Mouse (Mus musculus) spleen, postnatal 4 days (tissue): ENCODE data around the gene Pdzd2.

Experiments used
- DNase-seq, 2 experiments: peaks; one replicate each; pipeline ENCODE4 v3.0.0; 2022; ENCODE audit warnings: low spot score in 2 of 2

Pdzd2 gene

DNA sequence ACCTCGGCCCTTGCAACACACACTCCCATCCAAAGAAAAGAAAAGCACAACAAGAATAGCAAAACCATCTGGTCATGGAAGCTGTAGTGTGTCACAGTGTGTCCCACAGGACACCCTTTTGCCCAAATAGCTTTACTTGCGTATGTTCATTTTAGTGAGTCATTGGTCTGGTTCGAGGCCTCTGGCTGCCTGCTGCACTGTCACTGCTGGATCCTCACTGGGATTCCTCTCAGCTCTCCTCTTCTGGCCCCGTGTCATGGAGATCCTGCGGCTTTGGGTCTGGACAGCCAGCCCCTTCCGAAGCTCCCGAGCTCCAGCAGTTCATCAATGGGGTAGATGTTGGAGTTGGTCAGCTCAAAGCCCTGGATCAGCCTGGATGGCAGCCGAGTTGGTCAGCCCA is 421.3 kb downstream of the Pdzd2 start:
- no peak for DNase-seq

DNA sequence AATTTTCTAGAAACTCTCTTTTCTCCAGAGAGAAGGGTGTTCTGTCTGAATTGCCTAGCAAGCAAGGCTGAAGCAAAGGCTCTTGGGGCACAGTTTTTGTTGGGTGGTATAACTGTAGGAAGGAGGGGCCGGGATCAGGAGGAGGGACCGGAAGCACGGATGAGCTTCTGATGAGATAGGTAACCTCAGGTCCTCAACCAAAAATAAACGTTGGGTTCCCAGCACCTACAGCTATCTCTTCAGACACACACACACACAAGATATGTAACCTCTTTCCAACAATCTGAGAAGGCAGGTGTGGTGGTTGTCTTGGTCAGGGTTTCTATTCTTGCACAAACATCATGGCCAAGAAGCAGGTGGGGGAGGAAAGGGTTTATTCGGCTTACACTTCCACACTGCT is 422.4 kb downstream of the Pdzd2 start:
- no peak for DNase-seq

DNA sequence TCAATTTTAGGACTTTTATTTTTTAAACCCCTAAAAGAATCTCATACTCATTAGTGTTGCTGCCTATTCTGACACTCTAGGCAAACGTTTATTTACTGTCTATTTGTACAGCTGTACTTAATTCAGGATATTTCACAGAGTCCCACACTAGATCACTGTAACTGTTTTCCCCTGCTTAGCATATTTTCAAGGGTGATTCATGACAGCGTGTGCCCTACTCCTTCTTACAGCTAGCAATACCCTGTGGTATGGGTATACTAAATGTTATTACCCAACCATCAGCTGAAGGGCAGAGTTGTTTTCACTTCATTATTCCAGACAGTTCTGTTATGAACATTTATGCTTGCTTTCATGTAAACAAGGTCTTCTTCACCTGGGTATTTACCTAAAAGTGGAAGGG is 423.7 kb downstream of the Pdzd2 start:
- DNase-seq: no peak

DNA sequence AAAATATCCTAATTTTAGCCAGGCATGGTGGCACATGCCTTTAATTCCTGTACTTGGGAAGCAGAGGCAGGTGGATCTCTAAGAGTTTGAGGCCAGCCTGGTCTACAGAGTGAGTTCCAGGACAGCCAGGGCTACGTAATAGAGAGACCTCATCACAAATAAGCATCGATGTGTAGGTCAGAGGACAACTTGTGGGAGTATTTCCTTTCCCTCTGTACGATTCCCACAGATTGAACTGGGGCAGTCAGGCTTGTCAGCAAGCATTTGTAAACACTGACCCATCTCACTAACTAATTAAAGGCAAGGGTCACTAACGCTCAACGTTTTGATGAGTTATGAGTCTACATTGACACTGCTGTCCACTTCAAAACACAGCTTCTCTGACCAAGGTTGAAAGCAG is 425.1 kb downstream of the Pdzd2 start:
- no peak for DNase-seq

DNA sequence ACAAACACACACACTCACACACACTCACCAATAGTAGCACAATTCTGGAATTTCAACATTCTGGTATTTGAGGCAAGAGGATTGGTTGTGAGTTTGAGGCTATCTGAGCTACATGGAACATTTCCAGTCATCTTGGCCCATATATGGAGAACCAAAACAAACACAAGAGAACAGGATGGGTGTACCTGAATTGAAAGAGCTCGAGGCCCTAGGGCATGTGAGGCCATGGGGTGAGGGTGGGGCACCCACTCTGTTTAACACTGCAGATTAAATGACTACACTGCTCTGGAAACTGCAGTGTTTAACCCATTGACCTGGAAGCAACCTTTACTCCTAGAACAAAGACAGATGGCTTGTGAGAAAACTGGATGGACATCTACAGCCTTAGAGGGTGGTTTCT is 426.5 kb downstream of the Pdzd2 start:
- DNase-seq: no peak

DNA sequence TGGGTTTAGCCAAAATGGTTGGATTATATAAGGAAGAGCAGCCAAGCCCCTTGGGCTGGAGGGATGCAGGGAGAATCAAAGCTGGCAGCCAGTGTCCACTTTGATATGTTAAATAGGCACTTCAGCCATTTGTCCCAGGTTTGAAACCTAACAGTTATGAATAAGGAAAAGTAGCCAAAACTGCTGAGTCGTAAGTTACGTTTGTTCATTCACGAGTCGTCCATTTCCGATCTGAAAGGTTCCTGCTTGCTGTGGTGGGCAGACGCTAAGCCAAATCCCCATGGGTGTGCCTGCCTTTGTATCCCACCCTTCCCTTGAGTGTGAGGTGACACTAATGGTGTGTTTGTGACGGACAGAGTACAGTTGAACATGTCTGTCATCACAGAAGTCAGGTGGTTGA is 428.3 kb downstream of the Pdzd2 start:
- no peak for DNase-seq

DNA sequence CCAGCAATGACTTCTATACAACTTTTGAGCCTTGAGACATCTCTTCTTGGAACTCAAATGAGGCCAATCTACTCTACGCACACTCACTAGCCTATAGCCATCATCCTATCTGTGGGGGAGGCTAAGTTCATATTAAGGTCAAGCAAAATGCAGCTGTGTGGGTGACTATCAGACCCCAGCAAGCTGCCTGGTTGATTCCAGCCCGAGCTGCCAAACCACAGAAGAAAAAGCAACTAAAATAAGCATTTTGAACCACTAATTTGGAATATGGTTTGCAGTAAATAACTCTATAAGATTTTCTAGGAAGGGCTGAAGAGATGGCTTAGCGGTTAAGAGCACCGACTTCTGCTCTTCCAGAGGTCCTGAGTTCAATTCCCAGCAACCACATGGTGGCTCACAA is 429.0 kb downstream of the Pdzd2 start:
- no peak for DNase-seq
